Mouse (Mus musculus) thymus, postnatal 10 days (tissue): ENCODE results near the gene Vmn1r208.
"Not testable (repeated sequence)": the region's sequence is repeated elsewhere in the genome, so short reads cannot be mapped to it uniquely, and the experiment has no call there.

Source experiments
- DNase-seq, 2 experiments: peaks; one replicate each; pipeline ENCODE4 v3.0.0; 2021; ENCODE audit warnings: low spot score in 2 of 2

Gene Vmn1r208

GRCm38 (mm10) chr13:22777300-22777699 is at the start of gene Vmn1r208:
Gene Vmn1r208, minus strand, starts transcription at chr13:22777400.
- DNase-seq: not testable (repeated sequence)

- not testable (repeated sequence) for DNase-seq
Observed at GRCm38 (mm10) chr13:22821601-22822000, 44.4 kb upstream of the Vmn1r208 start.

GRCm38 (mm10) chr13:22809582-22809981 is 32.4 kb upstream of the Vmn1r208 start, which contains the start of gene Vmn1r209:
Gene Vmn1r209, minus strand, starts transcription at chr13:22809682.
- DNase-seq: not testable (repeated sequence)

- DNase-seq: not testable (repeated sequence)
Observed at GRCm38 (mm10) chr13:22788096-22788495, 10.9 kb upstream of the Vmn1r208 start.

GRCm38 (mm10) chr13:22784159-22784558 is 7.0 kb upstream of the Vmn1r208 start:
- not testable (repeated sequence) for DNase-seq

- not testable (repeated sequence) for DNase-seq
Observed at GRCm38 (mm10) chr13:22771592-22771991, 5.6 kb downstream of the Vmn1r208 start.

- no peak for DNase-seq
Observed at GRCm38 (mm10) chr13:22747524-22747923, 29.7 kb downstream of the Vmn1r208 start.

- not testable (repeated sequence) for DNase-seq
Observed at GRCm38 (mm10) chr13:22729529-22729928, 47.7 kb downstream of the Vmn1r208 start, which contains the start of gene Vmn1r207-ps. Gene Vmn1r207-ps, minus strand, starts transcription at chr13:22729629.
